Mouse (Mus musculus): ENCODE data around the gene Olah. TPM values are rescaled to one million over a fixed set of nuclear protein-coding genes. Genes with fewer than 3 reads are reported as not detected.

The Olah gene
- total RNA-seq (2023): not detected in 4 replicates

DNA sequence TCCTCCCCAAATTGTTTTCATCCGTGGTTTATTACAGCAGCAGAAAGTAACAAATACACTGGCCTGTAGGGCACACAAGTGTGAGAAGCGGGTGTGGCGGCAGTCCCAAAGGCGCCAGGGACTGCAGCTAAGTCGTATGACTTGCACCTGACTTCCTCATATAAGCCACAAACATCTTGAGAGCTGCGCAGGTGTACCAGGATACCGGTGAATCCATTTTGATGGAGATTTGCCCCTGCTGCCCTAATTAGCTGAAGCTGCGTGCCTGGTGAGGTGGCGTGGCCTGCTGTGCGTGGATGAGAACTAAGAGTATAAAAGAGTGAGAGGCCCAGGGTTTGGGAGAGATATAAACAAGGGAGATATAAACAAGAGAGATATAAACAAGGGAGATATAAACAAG lies at the start of gene Olah:
Olah (minus strand) TSS at position 101 of the 400 bp plus-strand sequence.

DNA sequence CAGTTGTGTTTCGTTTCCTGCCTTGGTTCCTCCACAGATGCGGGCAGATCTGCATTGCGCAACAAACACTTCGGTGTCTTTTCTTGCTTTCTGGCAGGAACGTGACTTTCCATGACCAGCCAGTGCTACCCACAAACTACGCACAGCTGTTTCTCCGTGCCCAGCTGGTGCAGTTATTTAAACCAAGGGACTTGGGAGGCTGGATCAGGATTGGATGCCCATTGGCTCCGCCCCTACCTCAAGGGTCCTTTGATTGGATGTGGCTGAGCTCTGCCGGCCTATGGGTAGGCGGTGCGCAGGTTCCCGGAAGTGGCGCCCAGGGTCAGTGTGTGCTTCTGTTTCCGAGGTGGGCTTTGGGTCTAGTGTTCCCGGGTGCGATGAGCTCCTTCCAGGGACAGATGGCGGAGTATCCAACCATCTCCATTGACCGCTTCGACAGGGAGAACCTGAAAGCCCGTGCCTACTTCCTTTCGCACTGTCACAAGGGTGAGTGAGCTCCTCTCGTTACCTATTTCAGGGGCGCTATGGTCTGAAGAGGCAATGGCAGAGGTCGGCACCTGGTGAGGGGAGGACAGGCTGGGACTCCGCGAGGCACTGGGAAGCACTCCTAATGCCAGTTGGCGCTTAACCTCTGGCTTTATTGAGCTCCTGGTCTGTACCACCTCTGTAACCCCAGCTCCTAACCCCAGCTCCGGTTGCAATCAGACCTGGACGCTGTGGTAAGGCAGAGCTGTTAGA lies 27.0 kb upstream of the Olah start, which contains the start of gene Dclre1c:
Dclre1c (plus strand) TSS at position 291 of the 738 bp plus-strand sequence.

DNA sequence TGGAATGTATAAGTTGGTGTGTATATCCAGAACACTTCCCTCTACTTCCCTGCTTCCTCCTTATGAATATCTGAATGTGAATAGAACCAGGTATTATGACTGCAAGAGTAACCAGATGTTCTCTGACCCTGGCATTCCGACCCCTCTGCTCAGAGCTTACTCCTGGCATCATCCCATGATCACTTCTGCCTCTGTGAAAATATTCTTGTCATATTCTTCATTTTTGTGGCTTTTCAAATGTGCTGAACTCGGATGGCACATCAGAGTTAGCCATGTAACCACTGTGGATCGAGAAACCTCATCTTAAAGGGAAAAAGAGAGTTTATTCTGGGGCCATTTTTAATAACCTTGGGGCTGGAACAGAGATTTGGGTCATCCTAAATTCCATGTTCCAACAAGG lies 25.5 kb upstream of the Olah start, which contains the start of gene Meig1:
Meig1 (minus strand) TSS at position 101 of the 400 bp plus-strand sequence.

DNA sequence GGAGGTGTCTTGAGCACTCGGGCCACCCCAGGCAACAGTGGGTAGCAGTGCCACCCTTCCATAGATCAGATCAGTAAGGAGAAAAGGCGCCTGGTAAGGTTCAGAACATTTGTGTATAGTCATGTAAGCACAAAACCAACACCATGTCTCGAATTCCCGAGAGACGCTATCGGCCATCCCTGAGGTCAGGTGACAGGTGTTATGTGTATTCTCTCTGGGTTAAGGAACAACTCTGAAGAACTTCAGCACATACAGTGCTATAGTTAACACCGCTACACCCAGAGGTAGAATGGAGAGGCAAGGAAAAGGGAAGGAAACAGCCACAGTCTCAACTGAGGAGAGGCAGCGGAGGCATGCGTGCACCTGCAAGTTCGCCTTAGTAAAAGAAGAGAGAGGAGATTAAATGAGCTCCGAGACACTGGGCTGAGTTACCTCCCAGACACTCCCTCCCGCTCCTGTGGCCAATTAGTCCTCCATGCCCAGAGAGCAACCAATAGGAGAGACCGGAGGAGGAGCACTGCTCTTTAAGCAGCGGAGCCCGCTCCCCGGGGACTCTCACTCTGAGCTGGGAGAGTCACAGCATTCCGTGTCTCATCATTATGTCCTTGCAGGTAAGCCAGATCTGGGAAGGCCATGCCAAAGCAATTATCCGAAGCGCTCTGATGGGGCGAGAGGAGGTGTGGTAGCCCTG lies 61.3 kb downstream of the Olah start, which contains the start of gene Acbd7:
Acbd7 (plus strand) TSS at position 558 of the 691 bp plus-strand sequence.

DNA sequence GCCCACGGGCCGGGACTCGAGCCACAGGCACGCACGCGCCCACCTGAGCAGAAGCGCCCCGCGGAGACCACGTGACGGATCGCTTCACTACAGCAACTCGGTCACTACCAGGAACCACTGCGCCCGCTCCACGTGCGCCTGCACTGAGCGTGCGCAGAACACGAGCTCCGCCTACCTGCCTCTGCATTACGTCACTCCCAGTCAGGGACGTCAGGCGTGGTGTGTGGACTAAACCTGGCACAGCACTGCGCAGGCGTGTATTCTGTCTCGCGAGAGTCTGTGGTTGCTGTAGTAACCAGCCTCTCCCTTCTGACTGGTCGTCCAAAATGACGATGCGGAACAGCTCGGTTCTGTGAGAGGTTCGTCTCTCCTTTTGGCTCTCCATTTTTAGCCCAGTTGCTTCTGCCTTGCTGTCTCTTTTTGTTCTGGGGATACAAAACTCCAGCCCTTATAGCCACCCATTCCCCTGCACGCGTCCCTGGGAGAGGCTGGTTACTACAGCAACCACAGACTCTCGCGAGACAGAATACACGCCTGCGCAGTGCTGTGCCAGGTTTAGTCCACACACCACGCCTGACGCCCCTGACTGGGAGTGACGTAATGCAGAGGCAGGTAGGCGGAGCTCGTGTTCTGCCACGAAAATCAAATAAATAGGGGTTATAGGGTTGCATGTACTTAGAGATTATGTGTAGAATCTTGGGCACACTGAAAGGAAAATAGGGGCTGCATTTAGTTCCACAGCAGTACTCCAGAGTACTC lies 64.3 kb downstream of the Olah start, which contains the start of gene Rpp38:
Rpp38 (minus strand) TSS at position 160 of the 759 bp plus-strand sequence.

Other genes with a start within 250 kb of the Olah start
- 33.2 to 35.7 TPM (median 34.1 TPM) in 4 replicates for gene Nmt2, start 113.0 kb downstream of the Olah start, total RNA-seq (2023)
- 2.6 to 4.5 TPM (median 3.6 TPM) in 4 replicates for gene Rpp38, start 64.6 kb downstream of the Olah start, total RNA-seq (2023)
- gene Acbd7, start 61.0 kb downstream of the Olah start, total RNA-seq (2023): not detected in 4 replicates
- gene Meig1, start 25.4 kb upstream of the Olah start, total RNA-seq (2023): 1.1 to 1.7 TPM in 2 of 4 replicates, not detected in the others
- gene Dclre1c, start 26.9 kb upstream of the Olah start, total RNA-seq (2023): 74.4 to 83.8 TPM (median 80.2 TPM) in 4 replicates
- 2.3 to 3.5 TPM (median 3.0 TPM) in 4 replicates for gene Suv39h2, start 77.8 kb upstream of the Olah start, total RNA-seq (2023)
- gene Gm45902, start 115.6 kb upstream of the Olah start, total RNA-seq (2023): 29.2 to 39.0 TPM (median 35.2 TPM) in 4 replicates
- gene Hspa14, start 115.6 kb upstream of the Olah start, total RNA-seq (2023): 163 to 201 TPM (median 191 TPM) in 4 replicates
- gene Cdnf, start 115.8 kb upstream of the Olah start, total RNA-seq (2023): 0.81 to 1.5 TPM (median 0.96 TPM) in 4 replicates
- 284 to 345 TPM (median 311 TPM) in 4 replicates for gene Fam107b, start 173.3 kb upstream of the Olah start, total RNA-seq (2023)

All from B cell, adult 62 days (primary cell).